Mouse (Mus musculus): ENCODE results near the gene Casp8.
"Not testable (repeated sequence)": the region's sequence is repeated elsewhere in the genome, so short reads cannot be mapped to it uniquely, and the experiment has no call there.

The Casp8 gene

DNA sequence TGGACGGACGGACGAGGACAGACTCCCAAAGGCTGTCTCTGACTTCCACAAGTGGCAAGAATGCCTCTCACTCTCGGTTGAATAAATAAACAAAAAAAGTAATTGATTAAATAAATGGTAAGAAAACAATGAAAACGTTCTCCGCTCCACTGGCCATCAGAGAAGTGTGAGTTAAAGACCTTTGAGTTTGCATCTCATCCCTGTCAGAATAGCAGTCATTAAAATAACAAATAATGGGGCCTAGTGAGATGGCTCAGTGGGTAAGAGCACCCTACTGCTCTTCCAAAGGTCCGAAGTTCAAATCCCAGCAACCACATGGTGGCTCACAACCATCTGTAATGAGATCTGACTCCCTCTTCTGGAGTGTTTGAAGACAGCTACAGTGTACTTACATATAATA is 5.5 kb downstream of the Casp8 start:
- DNase-seq (ENCODE audit: low spot score): peak; percentile 10

DNA sequence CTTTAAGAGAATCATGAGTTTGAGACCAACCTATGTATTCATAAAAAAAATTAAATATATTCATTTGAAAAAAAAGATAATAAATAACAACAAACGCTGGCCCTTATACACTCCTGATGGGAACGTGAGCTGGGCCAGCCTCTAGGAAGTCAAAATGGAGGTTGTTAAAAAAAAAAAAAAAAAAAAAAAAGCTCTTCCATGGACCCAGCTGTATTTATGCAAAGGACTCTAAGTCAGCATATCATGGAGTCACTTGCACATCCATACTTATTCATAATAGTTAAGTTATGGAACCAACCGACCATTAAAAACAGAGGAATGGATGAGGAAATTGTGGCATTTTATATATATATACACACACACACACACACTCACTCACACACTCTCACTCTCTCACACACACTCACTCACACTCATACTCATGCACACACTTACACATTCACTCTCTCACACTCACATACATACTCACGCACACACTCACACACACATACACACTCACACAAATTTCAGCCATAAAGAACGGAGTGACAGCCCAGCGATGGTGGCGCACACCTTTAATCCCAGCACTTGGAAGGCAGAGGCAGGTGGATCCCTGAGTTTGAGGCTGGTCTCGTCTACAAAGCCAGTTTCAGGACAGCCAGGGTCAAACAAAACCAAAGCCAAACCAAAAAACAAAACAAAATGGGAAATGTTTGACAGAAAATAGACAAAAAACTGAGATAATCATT is 6.5 kb downstream of the Casp8 start:
- no peak for DNase-seq (ENCODE audit: low spot score)

DNA sequence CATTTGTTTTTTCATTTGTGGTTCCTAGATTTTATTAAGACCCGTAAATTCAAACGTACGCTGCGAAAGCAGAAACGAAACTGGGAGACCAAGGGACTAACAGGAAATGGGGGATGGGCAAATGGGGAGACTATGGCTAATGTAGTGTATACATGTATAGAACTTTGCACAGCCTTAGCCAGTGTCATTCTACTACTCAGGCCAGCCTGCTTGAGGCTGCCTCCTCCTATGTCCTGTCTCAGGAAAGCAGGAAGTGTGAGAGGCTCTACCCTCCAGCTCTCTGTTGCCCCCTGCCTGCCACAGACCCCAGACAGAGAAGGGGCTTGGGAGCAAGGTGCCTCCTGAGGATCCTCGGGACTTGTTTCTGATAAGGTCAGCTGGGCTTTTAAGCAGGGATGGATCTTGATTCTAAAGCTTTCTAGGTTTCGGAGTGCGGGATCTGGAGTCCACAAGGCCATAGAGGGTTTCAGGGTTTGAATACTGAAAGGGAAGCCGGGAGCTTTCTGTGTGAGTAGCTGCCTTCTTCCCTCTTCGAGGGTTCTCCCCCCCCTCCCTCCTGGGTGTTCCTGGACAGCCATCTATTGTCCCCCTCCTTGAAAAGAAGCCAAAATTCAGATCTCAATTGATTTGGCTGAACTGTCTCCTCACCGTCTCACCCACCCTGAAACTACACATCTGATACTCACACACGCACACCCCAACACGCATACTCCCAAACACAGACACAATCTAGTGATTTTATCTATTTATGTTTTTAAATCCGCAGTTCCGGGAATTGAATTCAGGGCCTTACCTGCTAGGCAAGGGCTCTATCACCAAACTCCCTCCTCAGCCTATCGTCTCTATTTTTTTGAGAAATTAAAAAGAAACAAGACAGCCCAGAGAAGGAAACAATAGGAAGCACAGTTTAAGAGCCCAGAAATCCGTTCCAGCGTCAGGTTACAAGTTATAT is 7.4 kb downstream of the Casp8 start:
- no peak for DNase-seq (ENCODE audit: low spot score)

GRCm38 (mm10) chr1:58803531-58803930 is 8.4 kb downstream of the Casp8 start:
- DNase-seq (ENCODE audit: low spot score): no peak

DNA sequence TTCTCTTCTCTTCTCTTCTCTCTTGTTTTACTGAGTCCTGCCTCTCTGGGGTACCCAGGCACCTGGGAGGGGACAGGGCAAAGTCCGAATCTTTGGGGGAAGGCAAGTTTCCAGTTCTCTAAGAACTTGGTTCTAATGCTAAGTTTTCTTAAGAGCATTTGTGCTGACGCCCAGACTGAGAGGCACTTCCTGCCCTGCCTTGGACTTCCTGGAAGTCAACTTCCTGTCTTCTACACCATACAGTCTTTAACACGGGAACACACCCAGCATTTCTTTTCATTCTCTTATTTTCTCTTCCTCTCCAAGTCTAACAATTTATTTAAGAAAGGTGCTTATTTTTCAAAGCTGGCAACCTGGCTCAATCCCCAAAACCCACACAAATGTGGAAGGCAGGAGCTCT is 11.5 kb downstream of the Casp8 start:
- DNase-seq (ENCODE audit: low spot score): no peak

DNA sequence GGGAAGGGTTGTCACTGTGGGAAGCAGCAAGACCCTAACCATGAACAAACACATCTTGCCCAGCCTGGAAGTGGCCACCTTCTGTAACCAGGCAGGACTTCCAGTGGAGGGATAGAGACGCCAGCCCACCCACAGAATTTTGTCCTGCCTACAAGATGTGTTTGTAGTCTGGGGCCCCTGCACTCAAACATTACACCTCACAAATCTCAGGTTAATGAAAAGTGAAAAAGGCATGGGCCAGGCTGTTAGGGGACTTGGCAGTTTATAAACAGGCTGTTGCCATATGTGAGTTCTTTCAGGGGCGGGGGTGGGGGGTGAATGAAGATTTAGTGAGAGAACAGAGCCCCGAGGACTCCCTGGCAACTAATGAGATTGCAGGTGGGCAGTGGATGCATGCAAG is 31.1 kb downstream of the Casp8 start:
- no peak for DNase-seq (ENCODE audit: low spot score)

- no peak for DNase-seq (ENCODE audit: low spot score)
Observed at GRCm38 (mm10) chr1:58830741-58831140, 35.6 kb downstream of the Casp8 start.

GRCm38 (mm10) chr1:58832198-58832597 is 37.0 kb downstream of the Casp8 start:
- no peak for DNase-seq (ENCODE audit: low spot score)

DNA sequence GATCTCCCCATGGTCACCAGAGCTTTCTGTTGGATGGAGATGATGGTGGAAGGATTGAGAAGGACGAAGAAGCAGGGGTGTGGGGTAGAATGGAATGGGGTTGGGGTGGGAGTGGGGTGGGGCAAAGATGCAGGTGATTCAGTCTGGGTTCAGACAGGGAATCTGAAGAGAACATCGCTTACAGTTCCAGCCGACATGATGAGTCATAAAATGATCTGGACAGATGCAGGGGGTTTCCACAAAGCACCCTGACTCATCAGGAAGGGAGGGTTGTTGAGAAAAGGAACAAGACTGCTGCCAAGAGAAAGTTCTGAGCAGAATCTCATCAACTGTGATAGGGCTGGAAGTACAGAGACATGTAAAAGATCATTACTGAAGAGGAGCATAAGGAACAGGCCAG is 61.6 kb downstream of the Casp8 start:
- DNase-seq (ENCODE audit: low spot score): not testable (repeated sequence)

DNA sequence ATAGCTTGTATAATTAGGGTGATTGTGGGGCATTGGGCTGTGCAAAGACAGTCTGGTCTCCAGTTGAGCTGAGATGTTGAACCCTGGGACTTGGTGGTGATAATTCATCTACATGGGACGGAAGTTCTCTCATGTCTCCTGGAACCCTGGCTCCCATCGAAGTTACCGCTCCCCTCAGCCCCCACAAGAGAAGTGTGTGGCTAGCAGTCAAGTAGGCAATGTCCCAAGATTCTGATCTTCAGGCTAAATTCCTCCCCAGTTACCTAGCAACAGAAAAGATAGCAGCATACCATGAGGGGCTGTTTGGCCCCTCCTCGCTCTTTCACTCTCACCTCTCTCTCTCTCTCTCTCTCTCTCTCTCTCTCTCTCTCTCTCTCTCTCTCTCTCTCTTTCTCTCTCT is 64.0 kb downstream of the Casp8 start:
- DNase-seq (ENCODE audit: low spot score): not testable (repeated sequence)

DNA sequence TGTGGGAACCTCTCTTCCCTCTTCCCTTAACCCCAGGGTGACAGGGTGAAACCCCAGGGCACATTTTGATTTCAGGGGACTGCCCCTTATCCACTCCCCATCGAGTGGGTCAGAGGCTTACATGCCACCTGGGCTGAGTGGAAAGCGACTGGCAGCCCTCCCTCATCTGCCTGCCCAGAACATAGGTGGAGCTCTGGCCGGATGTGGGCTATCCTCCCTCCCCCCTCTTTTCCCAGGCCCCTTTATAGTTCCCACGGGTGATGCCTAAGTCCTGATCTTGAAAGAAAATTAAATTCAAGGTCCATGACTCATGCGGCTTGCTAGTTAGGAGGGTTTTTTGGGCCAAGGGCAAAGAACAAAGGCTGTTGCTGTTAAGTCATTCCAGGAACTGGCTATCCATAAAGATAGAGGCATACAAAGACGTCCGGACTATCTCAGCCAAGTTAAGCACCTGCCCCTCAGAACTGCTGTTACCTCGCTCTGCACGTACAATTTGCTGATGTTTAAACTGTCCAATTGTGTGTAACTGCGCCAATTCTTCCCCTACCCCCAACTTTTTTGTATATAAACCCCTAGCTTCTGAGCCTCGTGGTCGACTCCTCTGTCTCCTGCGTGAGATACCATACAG is 64.7 kb downstream of the Casp8 start:
- not testable (repeated sequence) for DNase-seq (ENCODE audit: low spot score)

- DNase-seq (ENCODE audit: low spot score): not testable (repeated sequence)
Observed at GRCm38 (mm10) chr1:58860586-58860985, 65.4 kb downstream of the Casp8 start.

- not testable (repeated sequence) for DNase-seq (ENCODE audit: low spot score)
Observed at GRCm38 (mm10) chr1:58876500-58876899, 81.3 kb downstream of the Casp8 start.

- not testable (repeated sequence) for DNase-seq (ENCODE audit: low spot score)
Observed at GRCm38 (mm10) chr1:58879291-58879690, 84.1 kb downstream of the Casp8 start.

DNA sequence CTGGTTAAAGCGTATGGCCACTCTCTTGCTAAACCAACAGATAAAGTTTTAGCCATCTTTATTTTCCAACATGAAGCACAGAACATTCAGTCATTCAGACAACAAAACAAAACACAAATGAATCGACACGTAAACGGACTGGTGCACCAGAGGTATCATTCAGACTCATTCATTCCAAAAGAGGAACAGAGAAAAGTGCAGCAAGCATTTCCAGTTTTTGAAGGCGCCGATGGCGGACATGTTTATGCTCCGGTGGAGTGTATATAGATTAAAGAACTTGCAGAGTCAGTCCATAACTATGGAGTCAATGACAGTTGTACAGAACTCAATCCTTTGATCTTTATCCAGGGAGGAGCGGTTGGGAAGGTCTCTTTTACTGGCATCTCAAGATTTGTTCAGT is 88.1 kb downstream of the Casp8 start:
- not testable (repeated sequence) for DNase-seq (ENCODE audit: low spot score)

GRCm38 (mm10) chr1:58885646-58886045 is 90.5 kb downstream of the Casp8 start:
- no peak for DNase-seq (ENCODE audit: low spot score)

GRCm38 (mm10) chr1:58889826-58890546 is 94.8 kb downstream of the Casp8 start:
- no peak for DNase-seq (ENCODE audit: low spot score)

DNA sequence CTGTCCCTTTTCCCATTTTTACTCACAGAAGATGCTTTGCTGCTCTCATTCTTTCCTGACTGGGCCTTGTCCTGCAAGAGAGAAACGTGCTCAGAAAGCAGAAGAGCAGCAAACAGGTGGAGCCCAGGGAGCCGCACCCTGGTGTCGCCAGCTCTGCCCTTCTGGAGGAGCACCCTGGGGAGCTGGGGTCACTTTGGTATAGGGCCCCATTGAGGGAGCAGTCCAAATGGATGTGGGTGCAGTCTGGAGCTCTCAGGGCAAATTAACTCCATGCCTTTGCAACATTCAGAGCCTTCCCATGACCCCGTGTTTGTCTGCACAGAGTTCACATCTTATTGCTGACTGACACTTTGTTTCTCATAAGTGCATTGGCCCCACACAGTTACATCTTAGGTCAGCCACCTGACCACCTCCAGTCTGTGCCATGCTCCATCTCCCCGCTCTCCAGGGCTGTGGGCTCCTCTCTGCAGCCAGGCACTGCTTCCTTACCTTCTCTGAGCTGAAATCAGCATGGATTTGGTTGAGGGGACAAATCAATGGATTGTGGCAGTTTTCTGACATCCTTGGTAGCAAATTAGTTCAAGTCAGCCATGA is 95.6 kb downstream of the Casp8 start:
- not testable (repeated sequence) for DNase-seq (ENCODE audit: low spot score)

DNA sequence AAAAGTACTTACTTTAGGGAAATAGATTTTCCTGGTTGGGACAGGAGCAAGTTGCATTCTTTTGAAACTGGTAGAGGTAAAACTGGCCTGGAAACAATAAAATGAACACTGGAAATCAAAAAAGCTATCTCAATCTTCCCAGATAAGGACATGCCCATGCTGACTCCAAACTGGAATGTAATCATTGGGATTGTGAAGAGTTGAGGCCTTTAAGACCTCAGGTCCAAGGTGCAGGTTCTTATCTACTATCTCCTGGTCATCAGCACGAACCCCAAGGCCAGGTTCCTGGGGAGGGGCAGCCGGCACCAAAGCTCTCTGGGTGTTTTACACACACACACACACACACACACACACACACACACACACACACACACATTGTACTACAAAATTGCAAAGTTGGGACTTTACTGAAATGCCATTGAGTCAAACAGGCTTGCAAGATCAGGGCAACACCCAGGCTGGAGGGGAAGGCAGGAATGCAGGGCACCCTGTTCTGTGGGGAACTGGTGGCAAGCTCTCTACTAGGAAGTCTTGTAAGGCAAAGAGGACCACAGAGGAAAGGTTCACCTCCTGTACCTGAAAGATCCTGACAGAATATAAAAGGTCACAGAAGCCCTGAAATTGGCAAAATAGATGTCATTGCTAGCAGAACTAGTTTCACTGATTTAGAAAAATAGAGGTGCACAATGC is 96.5 kb downstream of the Casp8 start:
- not testable (repeated sequence) for DNase-seq (ENCODE audit: low spot score)

DNA sequence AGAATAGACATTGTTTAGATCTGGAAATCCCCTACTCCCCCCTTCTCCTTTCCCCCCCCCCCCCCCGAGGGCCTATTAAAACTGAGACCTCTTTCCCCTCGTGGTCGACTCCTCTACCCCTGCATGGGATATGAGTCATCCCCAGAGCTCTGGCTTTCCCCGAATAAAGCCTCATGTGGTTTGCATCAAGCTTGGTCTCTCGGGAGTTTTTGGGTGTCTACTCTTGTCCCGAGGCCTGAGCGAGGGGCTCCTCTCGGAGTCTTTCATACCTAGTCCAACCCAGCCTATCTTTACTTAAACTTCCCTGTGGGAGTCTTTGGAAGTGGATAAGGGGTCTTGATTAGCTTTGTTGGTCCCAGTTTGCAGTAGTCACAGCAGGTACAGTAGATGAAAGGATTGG is 97.2 kb downstream of the Casp8 start:
- DNase-seq (ENCODE audit: low spot score): not testable (repeated sequence)
